Mouse (Mus musculus) left cerebral cortex, adult 2 months (tissue): Measurements from ENCODE around the gene Cobll1. TPM values are rescaled to one million over a fixed set of nuclear protein-coding genes. Genes with fewer than 3 reads are reported as not detected.

ENCODE experiments used
- DNase-seq, 2 experiments: peaks; one replicate each; pipeline ENCODE4 v3.0.0; 2021 to 2022; ENCODE audit warnings: low spot score in 2 of 2, mixed read lengths in 1 of 2; ENCODE audit errors: extremely low spot score in 1 of 2
- H3K27ac ChIP-seq: fragments of 200-600 bp; 2 replicates; pipeline ENCODE4 v1.8.1; 2022
- H3K4me3 ChIP-seq: fragments of 200-600 bp; 2 replicates; pipeline ENCODE4 v1.8.1; 2022
- CTCF ChIP-seq: fragments of 200-600 bp; IDR thresholded peaks from 2 replicates; pipeline ENCODE4 v1.8.1; 2022; ENCODE audit warnings: antibody characterized with exemption, mild to moderate bottlenecking, moderate library complexity
- intact Hi-C: fragments of 180-260 bp; cut with DNase I; formaldehyde crosslinking; loops from one replicate; pipeline ENCODE4 v1.15.1; 2025
- total RNA-seq, 2 experiments: library from RNA; stranded (reverse); gene quantifications; 2 replicates each; pipeline ENCODE4 v1.2.3; 2021

The Cobll1 gene
- total RNA-seq, 2 experiments from 2014 or later: 7.0 to 7.1 TPM

DNA sequence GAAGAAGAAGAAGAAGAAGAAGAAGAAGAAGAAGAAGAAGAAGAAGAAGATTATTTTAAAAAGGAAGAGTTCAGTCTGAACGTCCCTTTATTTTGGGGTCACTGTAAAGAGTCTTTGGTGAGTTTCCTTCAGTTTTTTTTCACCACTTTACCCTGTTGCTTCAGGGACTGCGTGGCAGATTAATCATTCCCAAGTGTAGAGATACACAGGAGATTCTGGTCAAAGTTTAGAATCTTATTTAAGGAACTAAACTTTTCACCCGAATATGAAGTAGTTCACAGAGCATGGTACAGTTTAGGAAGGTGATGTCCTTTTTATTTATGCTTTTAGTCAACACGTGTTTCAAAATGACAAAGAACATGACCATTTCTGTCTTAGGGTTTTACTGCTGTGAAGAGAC, 21.2 kb upstream of the Cobll1 start:
- intact Hi-C loops: no loop called here
- Histone ChIP-seq H3K27ac (no peak overlapping the region), H3K4me3 (no peak overlapping the region)
- TF ChIP-seq CTCF: no peak
- no peak for DNase-seq

DNA sequence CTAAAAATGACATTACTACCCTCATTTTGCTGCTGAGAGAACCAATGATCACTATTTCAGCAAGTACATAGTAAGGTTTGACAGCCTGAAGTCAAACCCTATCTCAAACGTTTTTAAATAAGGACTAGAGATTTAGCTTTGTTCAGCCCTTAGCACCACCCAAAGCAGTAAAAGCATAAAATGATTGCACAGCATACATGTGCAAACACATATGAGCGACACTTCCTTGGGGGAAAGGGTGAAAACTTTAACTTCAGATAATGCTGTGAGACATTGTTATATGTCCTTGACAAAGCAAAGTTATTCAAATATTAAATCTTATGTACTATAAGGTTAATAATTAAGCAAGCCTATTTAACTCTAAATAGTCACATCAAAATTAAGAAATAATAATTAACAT, 18.2 kb upstream of the Cobll1 start:
- no peak for DNase-seq
- TF ChIP-seq CTCF: no peak
- H3K27ac ChIP-seq: no peak overlapping the region
- intact Hi-C loops: no loop called here
- no peak overlapping the region for H3K4me3 ChIP-seq

DNA sequence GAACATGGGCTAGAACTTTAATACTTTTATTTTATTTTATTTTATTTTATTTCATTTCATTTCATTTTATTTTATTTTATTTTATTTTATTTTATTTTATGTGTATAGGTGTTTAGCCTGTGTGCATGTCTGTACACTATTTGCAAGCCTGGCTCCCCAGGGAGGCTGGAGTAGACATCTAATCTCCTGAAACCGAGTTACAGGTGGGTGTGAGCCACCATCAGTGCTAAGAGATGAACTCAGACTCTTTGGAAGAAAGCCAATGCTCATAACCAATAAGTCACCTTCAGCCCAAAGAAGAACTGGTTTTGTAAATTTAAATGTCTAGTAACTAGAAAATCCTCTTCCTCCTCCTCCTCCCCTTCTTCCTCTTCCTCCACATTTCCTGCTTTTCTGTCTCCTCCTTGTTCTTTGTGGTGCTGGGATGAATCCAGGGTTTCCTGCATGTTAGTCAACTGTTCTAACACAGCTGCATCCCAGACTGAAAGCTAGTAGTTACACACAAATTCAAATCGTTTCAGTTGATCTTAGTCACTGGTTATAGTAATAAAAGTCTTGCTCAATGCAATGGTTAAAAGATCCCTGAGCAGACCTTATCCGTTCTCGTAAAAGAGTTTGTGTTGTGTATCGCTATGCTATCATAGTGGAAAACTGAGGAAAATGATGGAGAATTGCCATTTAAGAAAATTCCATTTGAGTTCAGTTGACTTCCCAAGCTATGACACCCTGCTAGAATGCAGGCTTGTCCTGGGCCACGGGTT, 17.5 kb upstream of the Cobll1 start:
- no peak for DNase-seq
- intact Hi-C loops: no loop called here
- Histone ChIP-seq H3K27ac (no peak overlapping the region), H3K4me3 (no peak overlapping the region)
- no peak for TF ChIP-seq CTCF

DNA sequence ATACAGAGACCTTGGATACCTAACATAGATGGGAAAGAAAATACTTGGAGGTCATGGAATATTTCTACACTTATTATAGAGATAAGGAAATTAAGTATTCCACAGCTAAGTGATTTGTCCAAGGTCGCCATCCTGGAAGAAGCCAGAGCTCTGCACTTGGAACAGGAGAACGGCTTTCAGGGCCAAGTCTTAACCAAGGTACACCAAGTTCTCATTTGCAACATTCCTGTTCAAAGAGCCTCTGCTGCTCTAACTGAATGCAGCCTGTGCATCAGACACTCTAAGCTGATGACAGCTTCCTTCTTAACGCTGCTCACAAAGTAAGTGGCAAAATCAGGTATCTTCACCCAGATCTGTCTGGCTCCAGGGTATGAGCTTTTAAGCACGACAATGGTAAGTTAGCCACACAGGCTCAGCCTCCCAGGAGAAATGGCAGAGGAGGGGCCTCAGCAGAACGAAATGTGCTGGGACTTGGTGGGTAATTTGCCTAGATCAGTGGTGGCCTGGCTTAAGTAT, 11.4 kb upstream of the Cobll1 start:
- Histone ChIP-seq H3K4me3 (no peak overlapping the region), H3K27ac (no peak overlapping the region)
- intact Hi-C loops: no loop called here
- TF ChIP-seq CTCF: no peak
- DNase-seq: no peak

DNA sequence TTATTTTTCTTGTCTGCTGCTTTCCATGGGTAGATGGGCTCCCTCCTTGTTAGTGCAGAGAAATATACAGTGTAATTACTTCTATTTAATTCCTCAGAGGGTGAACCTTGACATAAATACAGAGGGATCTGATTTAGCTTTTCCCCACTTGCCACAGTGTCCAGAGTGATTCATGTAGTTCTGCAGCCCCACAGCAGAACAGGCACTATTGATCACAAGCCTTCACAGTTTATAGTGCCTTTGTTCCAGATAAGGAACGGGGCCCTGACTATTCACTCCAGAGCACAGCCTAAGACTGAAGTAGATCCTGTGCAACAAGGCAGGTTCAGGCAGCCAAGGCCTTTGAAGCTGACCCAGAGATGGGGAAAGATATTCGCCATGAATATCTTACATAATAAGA, 10.4 kb upstream of the Cobll1 start:
- no peak for DNase-seq
- no peak overlapping the region for H3K4me3 ChIP-seq
- no peak for TF ChIP-seq CTCF
- H3K27ac ChIP-seq: no peak overlapping the region
- intact Hi-C loops: no loop called here

DNA sequence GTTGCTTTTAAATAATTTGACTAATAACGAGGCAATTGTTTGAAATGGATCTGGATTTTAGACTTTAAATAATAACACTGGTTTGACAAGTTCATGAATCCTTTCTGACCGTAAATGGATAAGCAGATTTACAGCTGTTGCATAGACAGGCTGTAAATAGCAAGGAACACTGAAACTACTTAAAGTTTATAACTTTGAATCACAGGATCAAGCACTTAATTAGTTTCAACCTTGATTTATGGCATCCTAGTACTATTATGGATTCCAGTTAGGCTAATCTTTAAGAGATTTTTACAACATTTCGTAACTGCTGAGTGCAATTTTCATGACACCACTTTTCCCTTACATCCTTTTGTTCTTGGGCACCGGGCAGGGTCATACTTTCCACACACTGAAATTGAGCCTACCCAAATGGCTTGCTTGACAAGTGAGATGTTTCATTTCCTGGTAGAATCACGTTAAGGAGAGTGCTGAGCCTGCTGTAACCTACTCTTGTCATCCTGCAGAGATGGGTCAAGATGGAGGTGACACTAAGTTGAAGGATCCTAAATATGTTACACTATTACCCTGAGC, 1.1 kb upstream of the Cobll1 start:
- no peak overlapping the region for H3K4me3 ChIP-seq
- intact Hi-C loops: no loop called here
- no peak for TF ChIP-seq CTCF
- DNase-seq: no peak
- no peak overlapping the region for H3K27ac ChIP-seq

DNA sequence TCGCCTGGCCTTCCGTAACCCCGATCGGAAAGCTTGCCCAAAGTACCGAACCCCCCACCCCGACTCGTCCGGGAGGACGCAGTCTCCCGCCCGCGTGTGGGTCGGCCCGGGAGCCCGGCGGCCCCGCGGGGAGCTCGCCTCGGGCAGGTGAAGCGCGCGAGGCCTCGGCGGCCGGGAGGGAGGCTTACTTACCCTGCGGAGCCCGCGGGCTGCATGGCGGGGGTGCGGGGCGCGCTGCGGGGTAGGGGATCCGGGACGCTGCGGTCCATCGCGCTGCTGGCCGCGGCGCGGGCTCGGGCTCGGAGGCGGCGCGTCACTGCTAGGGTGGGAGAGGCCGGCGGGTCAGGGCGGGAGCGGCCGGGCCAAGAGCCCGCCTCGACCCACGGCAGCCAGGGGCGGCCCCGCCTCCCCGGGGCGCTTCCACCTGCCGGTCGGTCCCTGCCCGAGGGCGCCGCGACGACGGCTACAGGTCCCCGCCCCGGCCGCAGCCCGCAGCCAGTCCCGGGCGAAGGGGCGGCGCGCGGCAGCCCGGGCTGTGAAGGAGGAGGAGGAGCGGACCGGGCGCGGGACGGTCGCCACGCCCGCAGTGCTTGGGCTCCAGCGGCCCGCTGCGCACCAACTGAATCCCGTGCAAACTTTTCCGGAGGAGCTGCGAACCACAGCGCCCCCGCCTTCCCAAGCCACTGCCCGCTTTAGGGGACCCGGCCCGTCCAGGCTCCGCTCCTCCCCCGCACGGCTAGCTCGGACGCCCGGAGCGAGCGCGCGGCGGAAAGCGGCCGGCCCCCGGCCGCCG, 836 bp downstream of the Cobll1 start:
- TF ChIP-seq CTCF: no peak; the same call in none of the 2 replicates
- intact Hi-C loops: loop anchor here (5.0 kb wide), 2 partner anchors 91 to 216 kb away; partner anchors contain the start of gene Grb14
- Histone ChIP-seq H3K4me3 (peak overlapping the region; percentile 67), H3K27ac (peak overlapping the region; percentile 78)
- DNase-seq: peak; percentile 25 to 57

DNA sequence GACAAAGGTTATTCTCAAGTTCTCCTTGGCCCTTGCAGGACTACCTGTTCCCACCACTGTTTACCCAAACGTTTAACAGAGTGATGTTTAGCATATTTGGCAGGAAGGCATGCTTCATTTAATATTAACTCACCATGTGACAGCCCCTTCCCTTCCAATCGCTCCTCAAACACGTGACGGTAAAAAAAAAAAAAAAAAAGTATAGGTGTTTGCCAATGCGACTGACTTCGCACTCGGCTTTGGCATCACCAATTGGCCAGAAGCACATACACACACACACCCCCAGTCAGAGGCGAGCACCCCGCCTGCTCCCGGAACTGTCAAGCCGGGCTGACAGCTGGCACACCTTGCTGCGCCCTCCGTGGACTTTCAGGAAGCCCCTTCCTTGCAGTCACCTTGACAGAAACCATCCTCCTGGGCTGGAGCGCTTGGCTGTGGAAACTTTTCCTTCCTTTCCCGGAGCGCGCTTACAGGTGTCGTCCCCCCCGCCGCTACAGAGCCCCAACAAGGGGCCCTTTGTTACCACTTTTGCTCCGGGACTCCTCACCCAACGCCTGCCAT, 1.5 kb downstream of the Cobll1 start:
- intact Hi-C loops: loop anchor here (5.0 kb wide), 2 partner anchors 90 to 215 kb away; partner anchors contain the start of gene Grb14
- no peak for DNase-seq
- Histone ChIP-seq H3K27ac (peak overlapping the region; percentile 78), H3K4me3 (peak overlapping the region; percentile 67)
- TF ChIP-seq CTCF: no peak

DNA sequence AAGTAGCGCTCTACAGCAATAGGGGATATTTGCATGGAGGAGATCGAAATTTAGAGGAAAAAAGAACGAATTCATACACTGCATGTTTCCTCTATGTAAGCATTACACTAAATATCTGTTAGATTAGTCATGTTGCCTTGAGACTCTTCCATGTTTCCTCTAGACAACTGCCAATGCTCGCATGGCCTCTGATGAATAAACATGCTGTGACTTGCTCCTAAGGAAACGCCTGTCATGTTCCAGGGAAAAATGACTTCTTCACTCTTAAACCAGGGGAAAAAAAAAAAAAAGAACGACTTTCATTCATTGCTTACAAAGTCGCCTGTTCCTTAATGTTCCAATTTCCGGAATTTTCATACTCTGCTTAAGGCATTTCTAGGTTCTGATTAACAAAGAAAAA, 2.1 kb downstream of the Cobll1 start:
- intact Hi-C loops: loop anchor here (5.0 kb wide), 2 partner anchors 90 to 215 kb away; partner anchors contain the start of gene Grb14
- H3K27ac ChIP-seq: no peak overlapping the region
- peak overlapping the region; percentile 67 for H3K4me3 ChIP-seq

DNA sequence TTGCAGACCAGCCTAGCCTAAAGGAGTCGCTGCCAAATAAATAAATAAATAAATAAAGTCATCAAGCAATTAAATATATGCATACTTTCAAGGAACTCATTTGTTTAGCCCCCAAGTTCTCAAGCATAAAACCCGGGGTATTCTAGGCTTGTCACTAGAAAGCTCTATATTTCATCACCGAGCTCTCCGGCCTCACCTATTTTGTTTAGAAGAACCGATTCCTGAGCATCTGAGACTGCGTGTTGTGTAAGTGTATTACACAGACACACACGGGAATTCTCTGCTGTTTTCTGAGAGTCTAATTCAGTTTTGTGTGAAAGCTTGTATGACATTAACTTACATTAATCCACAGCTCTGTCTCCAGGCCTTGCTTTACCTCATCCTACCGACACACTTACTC, 2.6 kb downstream of the Cobll1 start:
- H3K4me3 ChIP-seq: peak overlapping the region; percentile 5; the same call in 1 of the 2 replicates
- H3K27ac ChIP-seq: no peak overlapping the region
- intact Hi-C loops: loop anchor here (5.0 kb wide), 2 partner anchors 89 to 214 kb away; partner anchors contain the start of gene Grb14

More for the DNA sequence above, 2.1 kb downstream of the Cobll1 start:
- no peak for TF ChIP-seq CTCF
- DNase-seq: no peak

DNA sequence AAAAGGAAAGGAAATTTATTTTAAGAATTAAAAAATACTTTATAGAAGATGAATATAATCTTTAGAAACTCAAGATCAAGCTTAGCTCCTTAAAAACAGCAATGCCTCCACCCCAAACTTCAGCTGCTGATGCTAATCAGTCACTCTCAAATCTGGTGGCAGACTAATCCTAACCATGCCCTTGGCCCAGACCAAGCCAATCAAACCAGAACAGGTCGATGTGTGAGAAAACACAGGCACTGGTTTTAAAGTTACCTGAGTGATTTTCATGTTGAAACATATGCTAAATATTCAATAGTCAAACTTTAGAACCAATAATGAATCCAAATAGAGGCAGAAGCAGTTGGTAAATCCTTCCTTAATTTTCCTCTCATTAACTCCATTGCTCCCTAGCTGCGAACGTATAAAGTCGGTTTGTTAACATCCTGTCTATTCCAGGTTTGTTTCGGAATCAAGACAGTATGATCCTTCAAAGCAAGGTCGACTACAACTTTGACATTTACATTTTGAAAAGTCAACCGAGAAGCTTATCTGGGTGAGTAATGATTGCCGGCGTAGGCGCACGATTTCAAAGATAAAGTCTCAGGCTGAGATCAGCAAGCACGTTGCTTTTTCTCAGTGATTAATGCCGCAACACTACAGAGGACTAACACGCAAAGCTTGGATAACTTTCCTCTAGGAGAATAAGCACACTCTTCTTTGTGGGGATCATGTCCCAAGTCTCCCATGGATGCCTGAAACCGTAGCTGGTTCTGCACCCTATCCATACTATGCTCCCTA, 6.3 kb downstream of the Cobll1 start:
- H3K27ac ChIP-seq: no peak overlapping the region

More for the DNA sequence above, 2.6 kb downstream of the Cobll1 start:
- TF ChIP-seq CTCF: no peak
- DNase-seq: no peak

More for the DNA sequence above, 6.3 kb downstream of the Cobll1 start:
- intact Hi-C loops: no loop called here
- no peak overlapping the region for H3K4me3 ChIP-seq
- TF ChIP-seq CTCF: no peak
- DNase-seq: no peak
